Mouse (Mus musculus) G1E (cell line): ENCODE results near the gene Cbx1. TPM values are rescaled to one million over a fixed set of nuclear protein-coding genes. Genes with fewer than 3 reads are reported as not detected.

Experiments
- ATAC-seq: 2 replicates; pipeline ENCODE4 v1.8.0; 2016; ENCODE audit warnings: mild to moderate bottlenecking; ENCODE audit not compliant: insufficient number of reproducible peaks, poor library complexity, low FRiP score, severe bottlenecking; ENCODE audit errors: extremely low read depth
- DNase-seq: peaks from one replicate; pipeline ENCODE4 v3.0.0; 2012; ENCODE audit warnings: low spot score
- H3K27me3 ChIP-seq: 2 replicates; pipeline ENCODE4 v1.6.1; 2012; ENCODE audit warnings: mild to moderate bottlenecking, low read length, inconsistent platforms; ENCODE audit not compliant: insufficient read depth
- H3K36me3 ChIP-seq: replicated peaks from 2 replicates; pipeline ENCODE3; 2012; ENCODE audit warnings: mild to moderate bottlenecking, inconsistent platforms
- H3K4me1 ChIP-seq: 2 replicates; pipeline ENCODE4 v1.6.1; 2012; ENCODE audit warnings: low read depth, low read length, inconsistent platforms, mixed read lengths; ENCODE audit not compliant: insufficient read depth
- H3K4me3 ChIP-seq: 2 replicates; pipeline ENCODE4 v1.5.1; 2012; ENCODE audit warnings: low read depth, mild to moderate bottlenecking, inconsistent platforms, low read length, moderate library complexity, mixed read lengths
- H3K9me3 ChIP-seq: replicated peaks from 2 replicates; pipeline ENCODE4 v1.6.1; 2012; ENCODE audit warnings: inconsistent platforms
- CTCF ChIP-seq: IDR thresholded peaks from 2 replicates; pipeline ENCODE4 v1.5.1; 2012; ENCODE audit warnings: low read depth, low read length, inconsistent platforms, mixed read lengths
- GATA1 ChIP-seq: IDR thresholded peaks from 2 replicates; pipeline ENCODE4 v1.6.1; 2012; ENCODE audit warnings: borderline replicate concordance, low read length, inconsistent platforms, mixed read lengths
- GATA2 ChIP-seq: IDR thresholded peaks from 2 replicates; pipeline ENCODE4 v1.6.1; 2012; ENCODE audit warnings: low read depth, low read length, inconsistent platforms, borderline replicate concordance
- POLR2AphosphoS5 ChIP-seq: IDR thresholded peaks from 2 replicates; pipeline ENCODE4 v1.6.1; 2012; ENCODE audit warnings: low read depth, low read length, inconsistent platforms; ENCODE audit not compliant: insufficient replicate concordance
- TAL1 ChIP-seq: conservative IDR thresholded peaks from 2 replicates; pipeline ENCODE4 v1.6.1; 2012; ENCODE audit warnings: low read depth, low read length, inconsistent platforms, mixed read lengths
- polyA plus RNA-seq: library from polyadenylated mRNA; stranded (reverse); fragments of >175 nt; gene quantifications from 2 replicates; pipeline ENCODE4 v1.2.3, GENCODE M21; 2012
- total RNA-seq, 2 experiments: library from RNA; stranded (forward) in 1 of 2; stranded (reverse) in 1 of 2; fragments of 200-1000 nt in 1 of 2; fragments of >200 nt in 1 of 2; fragmentation: Nextera tagmentation in 1 of 2; gene quantifications; 2 replicates each; pipeline ENCODE4 v1.2.3; 2014 to 2017

Cbx1 gene
- total and polyA plus RNA-seq, 3 experiments = 75.0 to 100 (median 78.9) TPM

DNA sequence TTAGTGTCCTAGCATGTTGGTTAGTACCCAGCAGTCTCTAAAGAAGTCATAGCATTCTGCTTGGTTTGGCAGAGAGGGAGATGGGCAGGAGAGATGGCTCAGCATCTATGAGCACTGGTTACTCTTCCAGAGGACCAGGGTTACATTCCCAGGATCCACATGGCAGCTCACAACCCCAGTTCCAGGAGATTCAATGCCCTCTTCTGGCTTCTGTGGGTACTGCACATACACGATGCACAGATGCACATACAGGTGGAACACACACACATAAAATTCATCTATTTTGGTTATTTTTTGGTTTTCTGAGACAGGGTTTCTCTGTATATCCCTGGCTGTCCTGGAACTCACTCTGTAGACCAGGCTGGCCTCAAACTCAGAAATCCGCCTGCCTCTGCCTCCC is 33.6 kb upstream of the Cbx1 start:
- ATAC-seq (no peak), DNase-seq (no peak)
- H3K36me3 ChIP-seq = no peaks in the 10 kb centered on the region
- H3K4me3 ChIP-seq = no peak overlapping the region
- peaks cover 19% of the 10 kb centered on the region for H3K27me3 ChIP-seq
- TF ChIP-seq GATA2 (no peak), GATA1 (no peak)
- no peaks in the 10 kb centered on the region for H3K4me1 ChIP-seq
- no peaks in the 10 kb centered on the region for H3K9me3 ChIP-seq

DNA sequence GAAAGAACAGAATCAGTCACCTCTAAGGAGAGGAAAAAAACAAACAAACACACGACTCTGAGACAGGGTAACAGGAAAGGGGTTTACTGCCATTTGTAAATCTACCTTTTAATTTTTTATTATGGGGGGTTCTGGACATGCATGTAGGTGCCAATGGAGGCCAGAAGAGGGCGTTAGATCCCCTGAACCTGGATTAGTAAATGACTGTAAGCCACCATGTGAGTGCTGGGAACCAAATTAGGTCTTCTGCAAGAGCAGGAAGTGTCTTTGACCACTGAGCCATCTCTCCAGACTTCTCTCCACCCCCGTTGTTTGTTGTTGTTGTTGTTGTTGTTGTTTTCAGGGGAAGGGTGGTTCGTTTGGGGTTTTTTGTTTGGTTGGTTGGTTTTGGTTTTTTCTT is 31.5 kb upstream of the Cbx1 start:
- TF ChIP-seq POLR2AphosphoS5 (no peak), GATA1 (no peak), GATA2 (no peak), CTCF (no peak), TAL1 (no peak)
- ATAC-seq (no peak), DNase-seq (no peak)
- Histone ChIP-seq H3K27me3 (peaks cover 30% of the 10 kb centered on the region), H3K4me3 (no peak overlapping the region), H3K9me3 (no peaks in the 10 kb centered on the region), H3K36me3 (no peaks in the 10 kb centered on the region), H3K4me1 (no peaks in the 10 kb centered on the region)

DNA sequence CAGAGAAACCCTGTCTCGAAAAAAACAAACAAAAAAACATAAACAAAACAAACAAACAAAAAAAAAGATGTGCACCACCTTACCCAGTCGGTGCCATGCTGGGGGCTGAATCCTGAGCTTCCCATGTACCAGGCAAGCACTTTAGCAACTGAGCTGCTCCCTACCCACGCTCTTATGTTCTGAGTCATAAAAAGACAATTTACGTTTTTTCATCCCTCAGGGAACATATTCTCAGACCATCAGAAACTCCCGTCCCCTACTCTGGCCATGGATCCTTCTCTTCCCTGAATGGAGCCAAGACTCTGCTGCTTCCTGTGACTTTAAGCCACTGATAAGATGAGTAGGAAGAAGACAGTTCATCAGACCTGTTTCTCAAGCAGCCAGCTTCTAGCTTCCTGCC is 30.5 kb upstream of the Cbx1 start:
- Histone ChIP-seq H3K27me3 (peaks cover 37% of the 10 kb centered on the region), H3K36me3 (no peaks in the 10 kb centered on the region), H3K4me3 (no peak overlapping the region), H3K9me3 (no peaks in the 10 kb centered on the region), H3K4me1 (no peaks in the 10 kb centered on the region)
- TF ChIP-seq GATA2 (no peak), TAL1 (no peak), GATA1 (no peak), POLR2AphosphoS5 (no peak), CTCF (no peak)
- no peak for ATAC-seq
- DNase-seq = no peak

DNA sequence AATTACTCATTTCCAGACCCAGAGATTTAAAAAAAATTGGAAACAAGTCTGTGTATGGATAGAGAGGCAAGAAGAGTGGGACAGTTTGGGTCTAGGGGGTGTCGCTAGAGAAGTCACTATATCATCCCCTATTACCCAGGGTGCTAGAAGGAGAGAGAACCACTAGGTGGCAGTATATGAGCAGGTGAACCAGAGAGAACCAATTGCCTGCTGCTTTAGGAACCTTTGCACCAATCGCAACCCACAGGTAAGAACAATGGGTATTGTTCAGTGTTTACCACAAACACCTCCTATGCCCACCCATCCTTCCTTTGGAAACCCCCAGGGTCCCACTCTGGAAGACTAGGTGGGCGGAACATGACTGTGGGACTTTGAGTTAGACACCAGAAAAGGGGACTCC is 28.9 kb upstream of the Cbx1 start:
- no peak; the same call in 1 of the 2 replicates for ATAC-seq
- Histone ChIP-seq H3K9me3 (no peaks in the 10 kb centered on the region), H3K4me1 (no peaks in the 10 kb centered on the region), H3K4me3 (no peak overlapping the region), H3K36me3 (peaks cover 3% of the 10 kb centered on the region), H3K27me3 (peaks cover 37% of the 10 kb centered on the region)
- peak; percentile 36 for DNase-seq
- peak; percentile 86 for TF ChIP-seq CTCF
- TF ChIP-seq TAL1 = no peak

DNA sequence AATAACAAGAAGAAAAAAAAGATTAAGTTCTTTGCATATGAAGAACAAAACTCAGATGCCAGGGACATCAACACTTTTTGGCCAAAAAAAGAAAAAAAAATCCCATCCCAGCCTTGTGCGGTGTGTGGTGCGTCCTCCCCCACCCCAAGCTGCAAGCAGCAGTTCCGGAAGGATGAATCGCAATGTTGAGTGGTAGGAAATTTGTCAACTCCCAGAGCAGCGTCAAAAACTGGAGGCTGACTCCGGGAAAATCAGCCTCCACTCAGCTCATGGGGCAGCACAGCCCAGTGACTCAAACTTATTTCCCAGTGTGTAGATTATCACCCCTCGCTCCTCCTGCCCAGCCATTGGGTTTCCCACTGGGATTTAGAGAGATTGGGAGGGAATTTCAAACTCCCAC is 26.9 kb upstream of the Cbx1 start:
- no peaks in the 10 kb centered on the region for H3K9me3 ChIP-seq

DNA sequence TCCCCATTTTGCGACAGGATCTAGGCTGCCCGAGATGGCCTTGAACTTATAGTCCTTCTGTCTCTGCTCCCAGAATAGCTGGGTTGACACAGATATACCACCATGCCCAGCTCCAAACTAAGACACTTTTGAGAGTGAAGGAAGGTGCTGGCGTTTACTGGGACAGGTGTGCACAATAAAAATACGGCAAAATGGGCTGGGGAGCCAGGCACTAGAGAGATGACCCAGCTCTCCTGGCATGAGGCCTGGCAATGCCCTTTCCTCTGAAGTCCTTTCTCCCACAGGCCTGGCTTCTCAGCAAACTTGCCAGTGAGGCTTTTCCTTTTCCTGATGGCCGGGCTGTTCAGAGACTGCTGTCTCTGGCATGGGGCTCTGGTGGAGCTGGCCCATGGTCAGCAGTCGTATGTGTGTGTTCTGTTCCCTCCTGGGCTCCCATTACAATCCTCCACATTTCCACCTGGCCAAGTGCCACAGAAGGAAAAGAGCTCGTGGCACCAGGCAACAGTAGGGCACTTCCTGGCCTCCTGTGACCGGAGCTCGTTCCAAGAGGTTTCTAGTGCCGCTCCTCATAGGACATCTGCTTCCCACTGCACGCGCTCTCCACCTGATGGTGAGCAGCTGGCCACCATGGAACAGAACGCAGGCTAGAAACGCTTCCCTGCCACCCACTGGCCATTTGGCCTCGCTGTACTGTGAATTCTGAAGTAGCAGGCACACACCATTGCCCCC is 26.0 kb upstream of the Cbx1 start:
- TF ChIP-seq CTCF = no peak
- no peak for TF ChIP-seq GATA2
- TF ChIP-seq GATA1 = no peak
- TF ChIP-seq TAL1 = no peak
- no peak for DNase-seq
- H3K4me1 ChIP-seq = peaks cover 6% of the 10 kb centered on the region; the same call in 1 of the 2 replicates
- H3K4me3 ChIP-seq = no peak overlapping the region
- peaks cover 30% of the 10 kb centered on the region for H3K36me3 ChIP-seq
- peaks cover 31% of the 10 kb centered on the region for H3K27me3 ChIP-seq
- ATAC-seq = no peak
- H3K9me3 ChIP-seq = no peaks in the 10 kb centered on the region

More for the DNA sequence above, 26.9 kb upstream of the Cbx1 start:
- no peak for ATAC-seq
- Histone ChIP-seq H3K4me1 (peaks cover 6% of the 10 kb centered on the region; the same call in 1 of the 2 replicates), H3K4me3 (no peak overlapping the region), H3K27me3 (peaks cover 34% of the 10 kb centered on the region), H3K36me3 (peaks cover 21% of the 10 kb centered on the region)
- no peak for DNase-seq
- no peak for TF ChIP-seq GATA2
- TF ChIP-seq GATA1 = no peak
- no peak for TF ChIP-seq CTCF
- TF ChIP-seq POLR2AphosphoS5 = no peak
- no peak for TF ChIP-seq TAL1
